Mouse (Mus musculus): ENCODE measurements around the gene Syt12.
A peak's percentile ranks its signal among the peaks of the same experiment; 100 is the strongest.

The Syt12 gene

DNA sequence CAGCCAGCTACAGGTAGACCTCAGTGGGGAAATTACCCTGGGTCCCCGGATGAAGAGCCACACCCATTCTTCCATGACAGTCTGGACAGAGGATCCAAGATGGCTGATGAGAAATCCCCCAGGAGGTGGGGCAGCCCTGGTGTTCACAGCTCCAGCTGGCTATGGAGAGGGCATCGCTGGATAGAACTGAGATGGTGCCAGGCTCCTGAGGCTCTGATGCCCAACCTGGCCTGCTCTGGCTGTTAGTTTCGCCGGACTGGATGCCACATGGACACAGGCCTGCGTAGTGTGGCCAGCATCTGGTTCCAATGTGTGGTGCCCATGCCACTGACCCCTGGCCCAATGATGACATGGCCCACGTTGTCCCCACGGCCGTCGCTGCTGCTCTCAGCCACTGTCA is 29.8 kb downstream of the Syt12 start:
- DNase-seq (ENCODE audit: low spot score in 2 of 2), result no peak

DNA sequence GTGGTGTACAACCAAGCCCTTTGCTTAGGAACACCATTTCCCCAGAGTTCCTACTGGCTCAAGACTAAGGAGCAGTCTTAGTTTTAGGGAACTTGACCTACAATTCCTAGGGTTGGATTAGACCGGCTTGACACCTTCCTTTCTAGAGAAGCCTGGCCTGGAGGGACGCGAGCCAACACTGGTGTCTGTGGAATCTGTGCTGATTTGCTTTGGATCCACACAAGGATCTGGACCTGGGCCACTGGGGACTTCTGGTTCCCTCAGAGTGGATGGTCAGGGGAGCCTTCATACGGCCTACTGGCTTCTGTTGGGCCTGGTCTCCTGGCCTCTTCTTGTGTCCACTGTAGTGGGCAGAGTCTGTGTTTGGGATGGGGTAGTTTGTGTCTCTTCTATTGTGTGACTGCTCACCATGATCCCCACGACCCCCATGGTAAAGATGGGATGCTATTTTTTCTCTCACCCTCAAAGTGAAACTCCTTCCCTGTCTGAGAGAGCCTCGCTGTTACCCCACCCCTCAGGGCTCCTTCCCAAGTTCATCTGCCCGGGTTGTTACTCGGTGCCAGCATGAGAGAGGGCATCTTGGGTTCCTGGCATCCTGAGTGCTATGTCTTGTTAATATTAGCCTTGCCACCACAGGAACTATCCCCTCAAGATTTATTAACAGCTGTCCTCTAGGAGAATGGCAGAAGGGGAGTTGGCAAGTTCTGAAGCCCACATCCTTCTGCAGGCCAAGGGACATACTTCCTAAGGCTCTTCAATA is 30.4 kb downstream of the Syt12 start:
- DNase-seq (ENCODE audit: low spot score in 2 of 2), result no peak

DNA sequence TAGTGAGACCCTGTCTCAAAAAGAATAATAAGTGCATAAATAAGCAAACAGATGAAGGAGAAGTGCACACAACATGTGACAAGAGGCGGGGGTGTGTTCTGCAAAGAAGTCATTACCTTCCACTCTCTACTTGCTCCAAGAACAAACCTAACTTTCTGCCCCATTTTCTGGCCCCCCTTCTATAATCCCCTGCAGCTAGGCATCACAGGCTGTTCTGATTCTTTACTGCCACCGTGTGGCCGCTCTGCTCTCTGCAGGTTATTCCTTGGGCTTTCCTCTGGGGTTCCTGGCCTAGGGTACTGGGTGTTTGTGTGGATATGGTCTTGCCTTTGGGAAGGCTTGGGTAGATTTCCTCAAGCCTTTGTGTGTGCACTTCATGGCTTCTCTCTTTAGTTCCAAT is 34.8 kb downstream of the Syt12 start:
- peak; percentile 32 to 54 for DNase-seq (ENCODE audit: low spot score in 2 of 2)

DNA sequence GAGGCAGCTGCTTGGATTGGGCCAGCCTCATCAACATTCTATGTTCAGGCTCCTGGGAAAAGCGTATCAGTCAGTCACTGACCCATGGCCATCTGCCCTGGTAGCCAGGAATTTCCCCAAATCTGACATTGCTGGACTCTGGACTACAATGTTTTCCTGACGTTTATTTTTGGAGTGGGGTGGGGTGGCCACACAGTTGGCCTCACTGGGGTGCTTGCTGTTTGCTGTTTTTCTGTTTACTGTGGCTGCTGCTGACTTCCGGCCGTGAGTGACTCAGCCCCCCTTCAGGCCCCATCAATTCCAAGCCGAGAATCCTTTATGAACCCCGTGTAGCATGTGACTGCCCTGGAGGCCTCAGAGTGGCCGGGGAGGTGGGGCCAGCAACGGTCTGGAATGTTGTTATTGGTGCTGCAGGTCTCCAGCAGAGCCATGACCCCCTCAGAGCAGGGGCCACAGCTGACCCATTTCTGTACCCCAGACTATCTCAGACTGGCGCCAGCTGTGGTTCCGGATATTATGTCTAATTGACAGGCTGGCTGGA is 35.6 kb downstream of the Syt12 start:
- no peak for DNase-seq (ENCODE audit: low spot score in 2 of 2)

DNA sequence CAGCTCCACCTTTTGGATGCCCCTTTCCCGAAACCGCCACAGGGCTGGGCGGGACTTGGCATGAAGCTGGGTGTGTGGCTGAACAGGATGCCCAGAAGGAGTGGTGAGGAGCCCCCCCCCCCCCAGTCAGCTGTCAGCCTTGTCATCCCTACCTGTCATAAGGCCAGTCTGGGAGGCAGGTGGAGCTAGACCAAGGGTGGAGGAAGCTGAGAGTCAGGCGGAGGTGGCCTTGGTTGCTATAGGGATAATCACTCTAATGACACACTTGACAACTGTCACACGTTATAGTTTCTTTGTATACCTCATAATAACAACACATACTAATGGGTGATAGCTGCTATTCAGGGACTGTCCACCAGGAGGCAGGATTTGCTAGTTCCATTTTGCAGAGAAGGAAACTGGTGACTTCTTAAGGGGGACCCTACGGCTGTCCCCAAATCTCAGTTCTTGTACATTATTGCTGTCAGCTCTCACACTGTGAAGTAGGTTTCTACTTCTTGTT is 36.1 kb downstream of the Syt12 start:
- peak in 1 of 2 experiments; percentile 57 for DNase-seq (ENCODE audit: low spot score in 2 of 2)

DNA sequence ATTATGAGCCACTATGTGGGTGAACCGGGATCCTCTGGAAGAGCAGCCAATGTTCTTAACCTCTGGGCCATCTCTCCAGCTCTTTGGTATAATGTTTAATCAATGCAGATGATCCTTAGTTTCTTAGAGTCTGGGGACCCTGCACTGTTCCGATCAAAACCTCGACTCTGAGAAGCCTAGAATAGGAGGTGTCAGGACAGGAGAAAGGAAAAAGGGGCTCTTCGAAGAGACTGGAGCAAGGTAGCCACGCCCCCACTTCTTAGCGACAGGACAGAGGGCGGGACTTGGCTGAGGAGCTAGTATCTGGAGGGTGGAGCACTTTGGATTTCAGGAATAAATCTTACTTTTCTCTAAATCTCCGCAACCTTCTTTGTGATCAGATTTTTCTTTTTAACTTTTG is 37.0 kb downstream of the Syt12 start:
- no peak for DNase-seq (ENCODE audit: low spot score in 2 of 2)

DNA sequence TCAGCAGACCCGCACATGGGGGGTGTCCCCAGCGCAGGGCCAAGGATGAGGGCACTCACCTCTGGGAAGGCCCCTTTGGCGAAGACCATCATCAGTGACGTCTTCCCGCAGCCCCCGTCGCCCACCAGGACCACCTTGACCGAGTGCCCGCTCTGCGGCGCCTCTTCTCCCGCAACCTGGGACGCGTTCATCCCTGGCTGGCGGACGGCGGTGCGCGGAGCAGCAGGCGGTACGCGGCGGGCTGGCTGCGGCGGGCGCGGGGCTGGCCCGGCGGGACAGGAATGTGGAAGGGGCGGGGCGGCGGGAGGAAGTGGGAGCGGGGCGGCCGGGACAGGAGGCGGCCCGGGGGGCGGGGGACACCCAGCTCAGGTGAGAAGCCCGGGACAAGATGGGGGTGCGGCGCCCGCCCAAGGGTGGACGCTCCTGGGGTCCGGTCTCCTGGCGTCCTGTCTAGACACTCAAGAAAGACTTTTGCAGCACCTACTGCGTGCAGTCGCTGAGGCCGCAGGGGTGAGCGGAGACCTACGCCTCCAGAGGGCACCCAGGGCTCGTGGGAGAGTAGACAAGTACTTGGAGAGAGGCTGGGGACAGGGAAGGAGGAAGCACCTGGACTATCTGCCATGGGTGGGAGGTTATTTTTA is 38.0 kb downstream of the Syt12 start, which contains the start of gene Rhod:
Gene Rhod, minus strand, starts transcription at position 272 of the 641 bp plus-strand sequence.
- DNase-seq (ENCODE audit: low spot score in 2 of 2), result no peak

DNA sequence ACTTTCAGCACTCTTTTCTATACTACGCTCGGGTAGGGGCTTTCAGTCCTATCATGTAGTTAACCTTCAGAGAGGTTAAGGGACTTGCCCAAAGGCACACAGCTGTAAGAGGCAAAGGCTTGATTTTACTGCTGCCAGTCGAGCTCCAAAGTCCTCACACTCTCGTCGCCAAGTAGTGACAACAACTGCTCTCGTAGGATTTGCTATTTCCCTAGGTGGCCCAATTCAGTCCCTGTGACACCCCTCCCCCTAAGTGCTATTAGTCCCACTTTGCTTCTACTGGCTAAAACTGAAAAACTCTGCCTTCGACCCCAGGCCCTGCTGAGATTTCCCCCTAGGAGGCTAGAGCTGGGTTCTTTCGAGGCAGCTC is 38.5 kb downstream of the Syt12 start:
- no peak for DNase-seq (ENCODE audit: low spot score in 2 of 2)

DNA sequence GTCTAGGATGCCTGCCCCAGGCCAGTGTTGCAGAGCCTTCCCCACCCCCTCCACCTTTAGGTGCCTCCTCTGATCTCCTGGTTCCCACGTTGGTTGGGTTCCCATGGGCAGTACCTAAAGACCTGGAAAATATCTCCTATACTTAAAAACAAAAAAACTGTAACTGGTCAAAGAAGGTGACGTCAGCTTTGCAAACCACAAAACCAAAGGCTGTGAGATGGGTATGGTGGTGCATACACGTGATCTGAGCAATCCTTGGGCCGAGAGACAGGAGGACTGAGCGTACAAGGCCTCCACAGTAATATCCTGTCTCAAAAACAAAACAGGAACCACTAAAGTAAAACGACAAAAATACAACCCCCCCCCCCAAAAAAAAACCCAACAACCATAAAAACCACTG is 39.4 kb downstream of the Syt12 start:
- DNase-seq (ENCODE audit: low spot score in 2 of 2), result no peak

DNA sequence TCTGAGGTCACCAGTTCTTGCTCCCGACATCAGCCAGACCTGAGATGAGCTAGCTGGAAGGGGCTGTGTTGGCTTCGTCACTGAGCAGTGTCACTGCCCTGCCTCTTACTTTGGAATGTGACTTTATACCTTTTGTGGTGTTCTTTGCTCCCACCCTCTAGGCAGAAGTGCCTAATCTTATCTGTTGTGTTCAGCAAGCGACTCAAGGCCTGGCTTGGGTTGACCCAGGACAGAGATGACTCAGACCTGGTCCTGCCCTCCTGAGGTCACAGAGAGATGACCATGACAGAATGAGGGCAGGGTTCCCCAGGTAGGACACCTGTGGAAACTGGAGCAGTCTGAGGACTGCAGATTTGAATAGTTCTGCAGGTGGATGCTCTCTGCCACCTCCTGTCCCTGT is 41.0 kb downstream of the Syt12 start:
- no peak for DNase-seq (ENCODE audit: low spot score in 2 of 2)

DNA sequence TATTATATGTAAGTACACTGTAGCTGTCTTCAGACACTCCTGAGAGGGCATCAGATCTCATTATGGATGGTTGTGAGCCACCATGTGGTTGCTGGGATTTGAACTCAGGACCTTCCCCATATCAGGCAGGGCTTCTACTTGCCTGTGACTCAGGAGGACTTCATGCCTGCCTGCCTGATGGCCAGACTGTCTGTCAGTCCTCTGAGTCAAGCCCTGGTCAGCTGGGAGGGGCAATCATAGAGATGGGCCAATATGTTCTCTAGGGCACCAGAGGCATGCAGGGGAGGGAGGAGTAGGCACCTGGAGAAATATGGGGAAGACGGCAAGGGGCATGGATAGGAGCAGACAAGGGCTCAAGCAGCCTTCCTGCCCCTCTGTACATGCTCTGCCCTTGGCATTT is 42.2 kb downstream of the Syt12 start:
- no peak for DNase-seq (ENCODE audit: low spot score in 2 of 2)

DNA sequence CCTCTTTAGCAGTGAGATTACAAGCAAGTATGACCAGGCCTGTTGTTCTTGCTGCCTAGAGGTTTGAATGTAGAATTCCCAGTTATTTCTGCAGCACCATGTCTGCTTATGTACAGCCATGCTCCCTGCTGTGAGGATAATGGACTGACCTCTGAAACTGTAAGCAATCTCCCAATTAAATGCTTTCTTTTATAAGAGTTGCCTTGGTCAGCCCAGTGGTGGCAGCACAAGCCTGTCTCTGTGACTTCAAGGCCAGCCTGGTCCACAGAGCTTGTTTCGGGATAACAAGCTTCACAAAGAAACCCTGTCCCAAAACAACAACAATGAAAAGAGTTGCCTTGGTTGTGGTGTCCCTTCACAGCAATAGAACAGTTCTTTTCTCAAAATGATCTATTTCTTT is 43.5 kb downstream of the Syt12 start:
- DNase-seq (ENCODE audit: low spot score in 2 of 2), result no peak

DNA sequence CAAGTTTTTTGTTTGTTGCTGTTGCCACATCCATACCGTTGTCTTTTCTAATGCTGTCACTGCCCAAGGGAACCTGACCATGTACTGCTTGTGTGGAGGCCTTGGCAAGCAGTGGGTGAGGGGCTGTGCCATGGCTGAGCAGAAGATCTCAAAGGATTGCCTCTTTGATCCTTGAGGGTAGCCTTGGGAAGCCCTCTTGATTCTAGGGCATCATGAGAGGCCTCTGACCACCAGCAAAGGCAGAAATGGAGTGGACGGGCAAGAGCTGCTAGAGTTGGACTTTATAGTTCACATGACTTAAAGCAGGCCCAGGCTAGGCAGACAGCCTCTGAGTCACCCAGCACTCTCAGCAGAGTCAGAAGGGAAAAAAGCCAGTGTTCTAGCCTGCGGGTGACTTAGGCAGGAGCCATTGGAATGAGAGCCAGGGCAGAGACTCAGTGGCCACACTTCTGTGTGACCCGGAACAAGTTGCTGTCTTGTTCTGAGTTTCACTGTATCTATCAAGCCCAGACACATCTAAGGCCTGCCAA is 47.1 kb downstream of the Syt12 start:
- DNase-seq (ENCODE audit: low spot score in 2 of 2), result no peak

DNA sequence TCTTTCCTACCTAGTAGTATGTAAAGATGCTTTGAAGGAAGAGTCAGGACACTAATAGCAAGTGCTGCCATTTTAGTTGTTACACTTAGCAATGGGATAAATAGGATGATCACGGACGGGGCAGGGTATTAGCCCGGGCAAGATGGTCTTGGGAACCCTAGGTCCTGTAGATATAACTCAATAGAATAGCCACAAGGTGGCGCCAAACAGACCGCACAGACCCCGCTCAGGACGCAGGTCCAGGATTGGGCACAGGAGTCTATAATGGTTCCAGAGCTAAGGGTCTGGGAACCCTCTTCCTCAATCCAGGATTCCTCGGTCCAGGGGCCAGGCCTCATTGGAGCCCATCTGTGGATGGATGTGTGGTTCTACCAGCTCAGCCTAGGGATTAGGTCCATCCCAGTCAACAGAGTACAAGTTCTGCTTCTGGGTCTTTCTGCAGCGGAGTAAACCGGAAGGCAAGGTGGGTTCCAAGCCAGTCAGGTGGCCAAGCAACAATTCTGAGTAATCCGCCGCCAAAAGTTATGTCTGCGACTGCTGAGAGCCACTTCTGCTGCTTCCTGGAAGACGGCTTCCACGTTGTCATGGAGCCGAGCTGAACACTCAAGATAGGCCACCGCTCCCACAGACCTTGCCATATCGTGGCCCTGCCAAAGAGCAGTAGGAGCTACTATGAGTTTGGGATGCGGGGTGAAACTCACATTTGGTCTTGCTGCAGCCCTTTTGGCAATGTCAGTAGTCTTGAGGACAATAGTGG is 51.5 kb downstream of the Syt12 start:
- peak in 1 of 2 experiments; percentile 21 for DNase-seq (ENCODE audit: low spot score in 2 of 2)

DNA sequence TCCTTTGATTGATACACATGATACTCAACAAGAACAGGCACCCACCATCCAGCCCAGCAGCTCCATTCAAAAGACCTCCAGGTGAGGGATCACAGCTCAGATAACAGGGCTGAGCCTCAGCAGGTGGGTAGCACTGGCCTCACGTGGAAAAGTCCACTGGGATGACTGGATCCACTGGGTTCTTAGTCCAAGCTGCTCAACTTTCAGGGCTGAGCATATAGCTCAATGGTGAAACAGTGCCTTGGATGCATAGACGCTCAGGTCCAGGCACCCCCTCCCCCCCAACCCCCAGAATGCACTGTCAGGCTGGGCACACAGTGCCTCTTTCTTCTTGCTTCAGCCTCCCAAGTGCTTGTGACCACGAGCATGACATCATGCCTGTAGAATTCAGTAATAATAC is 54.2 kb downstream of the Syt12 start:
- DNase-seq (ENCODE audit: low spot score in 2 of 2), result no peak

DNA sequence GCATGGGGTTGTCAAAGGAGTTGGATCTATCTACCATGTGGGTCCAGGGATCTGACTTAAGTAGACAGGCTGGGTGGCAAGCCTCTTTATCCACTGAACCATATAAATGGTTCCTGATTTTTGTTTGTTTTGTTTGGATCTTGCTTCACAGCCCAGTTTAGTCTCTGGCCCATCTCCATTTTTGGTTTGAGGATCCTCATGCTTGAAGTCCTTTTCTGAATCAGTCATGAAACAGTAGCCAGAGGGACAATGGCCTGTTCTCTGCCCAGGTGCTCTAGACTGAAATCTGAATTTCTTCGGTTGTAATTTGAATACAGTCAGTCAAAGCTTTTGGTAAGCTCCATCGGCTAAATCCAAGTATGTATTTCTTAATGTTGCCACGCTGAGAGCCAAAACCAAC is 54.7 kb downstream of the Syt12 start:
- DNase-seq (ENCODE audit: low spot score in 2 of 2), result no peak

DNA sequence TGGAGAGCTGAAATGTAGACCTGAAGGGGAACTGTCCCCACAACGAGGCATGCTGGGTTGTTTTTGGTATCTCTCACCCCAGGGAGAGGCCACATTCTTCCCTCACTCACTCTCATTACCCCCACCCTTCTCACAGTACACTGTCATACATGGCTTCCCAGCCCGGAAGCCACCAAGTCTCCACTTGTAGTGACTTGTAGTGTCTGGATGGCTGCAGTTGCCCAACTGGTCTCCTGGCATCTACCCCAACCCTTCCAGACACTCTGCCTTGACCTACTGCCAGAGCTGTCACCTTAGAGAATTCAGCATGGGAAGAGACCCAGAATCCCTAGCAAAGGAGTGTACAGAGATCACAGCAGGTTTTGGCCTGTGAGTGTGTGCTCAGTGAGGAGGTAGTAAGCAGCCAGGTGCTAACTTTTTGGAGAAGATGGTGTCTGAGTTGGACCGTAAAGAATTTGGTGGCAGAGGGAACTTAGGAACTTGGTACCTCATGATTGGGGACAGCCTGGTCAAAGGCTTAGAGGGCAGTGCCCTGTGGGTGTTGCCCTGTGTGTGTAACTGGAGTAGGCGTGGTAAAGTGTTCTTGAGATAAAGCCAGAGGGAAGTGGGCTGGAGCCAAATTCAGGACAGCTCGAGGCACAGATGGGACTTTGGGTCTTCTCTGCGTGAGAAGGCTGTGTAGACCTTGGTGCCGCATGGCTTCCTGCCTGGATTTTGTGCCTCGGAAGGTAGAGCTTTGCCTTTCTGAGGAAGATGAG is 56.9 kb downstream of the Syt12 start:
- DNase-seq (ENCODE audit: low spot score in 2 of 2), result no peak

DNA sequence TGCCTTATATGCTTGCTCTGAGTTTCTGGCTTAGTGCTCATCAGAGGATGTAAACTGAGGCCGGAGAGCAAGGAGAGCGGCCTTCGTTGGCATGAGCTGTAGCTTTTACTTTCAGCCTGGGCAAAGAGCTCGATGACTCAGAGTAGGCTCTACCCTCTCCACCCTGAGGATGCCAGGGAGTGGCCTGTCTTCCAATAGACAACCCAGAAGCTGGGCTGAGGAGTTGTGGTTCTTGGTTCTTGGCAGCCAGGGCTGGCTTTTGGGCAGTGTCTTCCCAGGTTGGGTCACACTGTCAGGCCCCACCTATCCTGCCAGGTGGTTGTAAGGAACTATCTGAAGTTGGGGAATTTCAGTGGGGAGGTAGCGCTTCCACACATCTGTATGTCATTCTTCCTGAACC is 57.5 kb downstream of the Syt12 start:
- no peak for DNase-seq (ENCODE audit: low spot score in 2 of 2)

DNA sequence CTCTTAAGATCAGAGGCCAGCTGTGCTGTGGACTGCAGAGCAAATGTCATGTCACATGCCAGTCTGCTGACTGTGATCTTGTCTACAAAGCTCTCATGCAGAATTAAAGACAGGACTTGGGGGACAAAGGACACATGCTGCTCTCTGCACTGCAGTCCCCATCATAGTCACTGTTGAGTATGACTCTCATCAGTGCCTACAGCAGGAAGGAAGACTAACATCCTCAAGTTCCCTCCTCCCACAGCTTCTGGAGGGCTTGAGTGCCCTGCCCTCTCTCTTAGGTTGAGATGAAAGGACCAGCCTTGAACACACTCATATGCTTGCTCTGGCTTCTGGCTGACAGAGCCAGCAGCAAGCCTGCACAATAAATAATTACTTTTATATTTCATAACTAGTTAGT is 59.5 kb downstream of the Syt12 start:
- DNase-seq (ENCODE audit: low spot score in 2 of 2), result no peak

DNA sequence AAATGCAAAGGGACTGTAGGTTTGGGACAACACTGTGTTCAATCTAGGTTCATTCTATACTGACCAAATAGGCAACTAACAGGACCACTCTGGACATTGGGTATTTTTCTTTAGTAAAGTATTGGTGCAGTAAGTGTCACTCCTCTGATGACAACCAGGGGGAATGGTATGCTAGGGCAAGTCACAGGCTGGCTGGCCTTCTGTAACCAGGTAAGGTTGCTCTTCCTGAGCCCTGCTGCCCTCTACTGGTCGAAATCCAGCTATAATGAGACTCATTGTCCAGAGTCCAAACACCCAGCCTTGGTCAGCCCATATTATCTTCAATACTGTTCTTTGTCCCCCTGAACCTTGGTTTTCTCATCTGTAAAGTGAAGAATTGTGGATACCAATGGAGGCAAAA is 60.1 kb downstream of the Syt12 start:
- DNase-seq (ENCODE audit: low spot score in 2 of 2), result peak; percentile 39 to 71

DNA sequence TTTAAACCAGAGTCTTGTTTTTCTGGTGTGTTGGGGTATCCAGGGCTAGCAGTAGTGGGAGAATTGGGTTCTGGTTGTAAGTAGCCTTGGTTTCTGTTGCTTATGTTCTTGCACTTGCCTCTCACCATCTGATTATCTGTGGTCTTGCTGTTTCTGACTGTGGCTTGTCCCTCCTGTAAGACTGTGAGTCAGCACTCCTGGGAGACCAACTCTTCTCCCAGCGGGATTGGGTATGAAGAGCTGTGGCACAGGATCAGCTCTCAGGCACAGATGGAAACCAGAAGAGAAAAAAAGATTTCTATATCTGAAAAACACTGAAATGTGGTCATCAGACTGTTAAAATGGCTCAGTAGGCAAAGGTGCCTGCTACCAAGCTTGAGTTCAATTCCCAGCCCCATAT is 62.6 kb downstream of the Syt12 start:
- DNase-seq (ENCODE audit: low spot score in 2 of 2), result no peak
